Mouse (Mus musculus) kidney, embryonic 15.5 days (tissue): Measurements from ENCODE around the gene Bmp7. TPM values are rescaled to one million over a fixed set of nuclear protein-coding genes. Genes with fewer than 3 reads are reported as not detected.

Experiments
- ATAC-seq: fragments of 200-750 bp; cut with Nextera tagmentation; replicated peaks from 2 replicates; pipeline ENCODE4 v1.8.0; 2017; ENCODE audit warnings: moderate TSS enrichment; ENCODE audit not compliant: low FRiP score
- H3K27ac ChIP-seq: fragments of 300-500 bp; sonication (generic); 2 replicates; pipeline ENCODE4 v1.5.1; 2015; ENCODE audit warnings: mild to moderate bottlenecking, inconsistent platforms
- H3K27me3 ChIP-seq: fragments of 300-500 bp; sonication (generic); 2 replicates; pipeline ENCODE4 v1.6.1; 2015; ENCODE audit warnings: inconsistent platforms
- H3K36me3 ChIP-seq: fragments of 300-500 bp; sonication (generic); 2 replicates; pipeline ENCODE4 v1.6.1; 2015; ENCODE audit warnings: inconsistent platforms
- H3K4me1 ChIP-seq: fragments of 300-500 bp; sonication (generic); 2 replicates; pipeline ENCODE4 v1.6.1; 2015; ENCODE audit warnings: inconsistent platforms
- H3K4me2 ChIP-seq: fragments of 300-500 bp; sonication (generic); 2 replicates; pipeline ENCODE4 v1.6.1; 2015; ENCODE audit warnings: moderate library complexity, mild to moderate bottlenecking, inconsistent platforms
- H3K4me3 ChIP-seq: fragments of 300-500 bp; sonication (generic); replicated peaks from 2 replicates; pipeline ENCODE4 v1.5.1; 2015; ENCODE audit warnings: mild to moderate bottlenecking, inconsistent platforms
- H3K9ac ChIP-seq: fragments of 300-500 bp; sonication (generic); 2 replicates; pipeline ENCODE4 v1.6.1; 2015; ENCODE audit warnings: mild to moderate bottlenecking, inconsistent platforms
- H3K9me3 ChIP-seq: fragments of 300-500 bp; sonication (generic); replicated peaks from 2 replicates; pipeline ENCODE4 v1.6.1; 2016; ENCODE audit warnings: inconsistent platforms
- WGBS: fragments of 180-500 bp; shearing (Covaris S2); methylation state at CpG from one replicate; pipeline ENCODE4 v1.1.7; 2015; ENCODE audit warnings: mixed read lengths; 5-methylcytosine and 5-hydroxymethylcytosine counted together
- polyA plus RNA-seq: library from polyadenylated mRNA; unstranded; fragments of >200 nt; fragmentation: Nextera tagmentation; extraction: Ambion mirVana; gene quantifications from 2 replicates; pipeline ENCODE4 v1.2.1, GENCODE M21; 2015

Bmp7 gene
- polyA plus RNA-seq, 1 experiment from 2014 or later: 46.3 TPM

- H3K4me1 ChIP-seq: peaks cover 45% of the 10 kb centered on the region
- H3K4me2 ChIP-seq: 0 out of 2 replicates have a peak overlapping the region, but pooled peaks have one; percentile 10
- peak overlapping the region; percentile 87 for H3K27ac ChIP-seq
Measured at GRCm38 (mm10) chr2:172900954-172901701, 39.0 kb downstream of the Bmp7 start.

GRCm38 (mm10) chr2:172889756-172890443 is 50.2 kb downstream of the Bmp7 start:
- WGBS: 45% methylated on average over 15 of the region's 15 CpGs
- Histone ChIP-seq H3K36me3 (peaks cover 28% of the 10 kb centered on the region), H3K27ac (peak overlapping the region; percentile 87)

More at GRCm38 (mm10) chr2:172900954-172901701, 39.0 kb downstream of the Bmp7 start:
- no peak overlapping the region for H3K9ac ChIP-seq
- ATAC-seq: peak; percentile 92
- H3K36me3 ChIP-seq: peaks cover 19% of the 10 kb centered on the region
- H3K9me3 ChIP-seq: 0 out of 2 replicates have a peak, but pooled peaks cover 3% of the 10 kb centered on the region
- H3K4me3 ChIP-seq: no peak overlapping the region
- no peaks in the 10 kb centered on the region for H3K27me3 ChIP-seq
- WGBS: 48% methylated on average over 10 of the region's 10 CpGs

GRCm38 (mm10) chr2:172889222-172889621 is 50.9 kb downstream of the Bmp7 start:
- H3K4me2 ChIP-seq: peak overlapping the region; percentile 37
- no peaks in the 10 kb centered on the region for H3K27me3 ChIP-seq
- no peaks in the 10 kb centered on the region for H3K9me3 ChIP-seq
- no peak overlapping the region for H3K9ac ChIP-seq
- no peak overlapping the region for H3K4me3 ChIP-seq
- ATAC-seq: peak; percentile 74
- peaks cover 28% of the 10 kb centered on the region for H3K36me3 ChIP-seq
- H3K4me1 ChIP-seq: peaks cover 49% of the 10 kb centered on the region
- H3K27ac ChIP-seq: peak overlapping the region; percentile 87
- 53% methylated on average over 12 of the region's 12 CpGs for whole genome bisulfite sequencing

More at GRCm38 (mm10) chr2:172889756-172890443, 50.2 kb downstream of the Bmp7 start:
- no peaks in the 10 kb centered on the region for H3K27me3 ChIP-seq
- H3K4me3 ChIP-seq: no peak overlapping the region
- peak overlapping the region; percentile 2; the same call in 1 of the 2 replicates for H3K9ac ChIP-seq
- peak; percentile 78 for ATAC-seq
- no peaks in the 10 kb centered on the region for H3K9me3 ChIP-seq
- H3K4me2 ChIP-seq: peak overlapping the region; percentile 37
- H3K4me1 ChIP-seq: peaks cover 45% of the 10 kb centered on the region

GRCm38 (mm10) chr2:172888147-172888546 is 52.0 kb downstream of the Bmp7 start:
- Histone ChIP-seq H3K36me3 (peaks cover 27% of the 10 kb centered on the region), H3K4me3 (no peak overlapping the region), H3K9ac (no peak overlapping the region), H3K4me2 (no peak overlapping the region), H3K9me3 (no peaks in the 10 kb centered on the region), H3K27ac (0 out of 2 replicates have a peak overlapping the region, but pooled peaks have one; percentile 87), H3K4me1 (peaks cover 49% of the 10 kb centered on the region), H3K27me3 (no peaks in the 10 kb centered on the region)
- ATAC-seq: peak; percentile 23; the same call in 1 of the 2 replicates
- WGBS: 32% methylated on average over 12 of the region's 12 CpGs

GRCm38 (mm10) chr2:172885861-172886260 is 54.3 kb downstream of the Bmp7 start:
- no peak overlapping the region for H3K9ac ChIP-seq
- no peak for ATAC-seq
- WGBS: 56% methylated on average over 7 of the region's 7 CpGs

DNA sequence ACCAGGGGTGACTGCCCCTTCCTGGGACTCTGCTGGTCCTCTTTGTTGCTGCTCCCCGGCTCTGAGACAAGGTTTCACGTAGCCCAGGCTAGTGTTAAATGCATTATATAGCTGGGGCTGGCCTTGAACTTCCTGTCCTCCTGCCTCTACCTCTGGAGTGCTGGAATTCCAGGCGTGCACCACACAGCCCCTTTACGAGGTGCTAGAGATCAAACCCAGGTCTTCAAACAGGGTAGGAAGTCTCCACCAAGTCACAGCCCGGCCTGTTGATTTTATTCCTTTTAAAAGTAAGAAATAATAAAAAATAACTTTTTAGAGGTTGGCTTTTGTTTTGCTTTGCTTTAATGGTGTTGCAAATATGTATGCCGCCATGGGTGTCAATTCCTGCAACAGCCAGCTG is 55.5 kb downstream of the Bmp7 start:
- WGBS: 67% methylated on average over 6 of the region's 6 CpGs
- H3K27me3 ChIP-seq: no peaks in the 10 kb centered on the region
- no peak overlapping the region for H3K4me2 ChIP-seq
- no peak overlapping the region for H3K27ac ChIP-seq
- no peaks in the 10 kb centered on the region for H3K9me3 ChIP-seq
- H3K4me1 ChIP-seq: peaks cover 58% of the 10 kb centered on the region
- H3K4me3 ChIP-seq: no peak overlapping the region
- no peak for ATAC-seq
- no peaks in the 10 kb centered on the region for H3K36me3 ChIP-seq
- no peak overlapping the region for H3K9ac ChIP-seq

More at GRCm38 (mm10) chr2:172885861-172886260, 54.3 kb downstream of the Bmp7 start:
- Histone ChIP-seq H3K4me1 (peaks cover 71% of the 10 kb centered on the region), H3K4me3 (no peak overlapping the region), H3K9me3 (no peaks in the 10 kb centered on the region), H3K27ac (no peak overlapping the region), H3K27me3 (no peaks in the 10 kb centered on the region), H3K36me3 (0 out of 2 replicates have a peak, but pooled peaks cover 4% of the 10 kb centered on the region), H3K4me2 (no peak overlapping the region)

GRCm38 (mm10) chr2:172875201-172875600 is 64.9 kb downstream of the Bmp7 start:
- no peaks in the 10 kb centered on the region for H3K9me3 ChIP-seq
- no peak for ATAC-seq
- peaks cover 18% of the 10 kb centered on the region for H3K4me1 ChIP-seq
- 91% methylated on average over 9 of the region's 9 CpGs for WGBS
- H3K36me3 ChIP-seq: peaks cover 37% of the 10 kb centered on the region
- H3K4me2 ChIP-seq: no peak overlapping the region
- no peaks in the 10 kb centered on the region for H3K27me3 ChIP-seq
- no peak overlapping the region for H3K9ac ChIP-seq
- no peak overlapping the region for H3K27ac ChIP-seq
- no peak overlapping the region for H3K4me3 ChIP-seq

GRCm38 (mm10) chr2:172866356-172866755 is 73.8 kb downstream of the Bmp7 start:
- no peak overlapping the region for H3K27ac ChIP-seq
- H3K4me1 ChIP-seq: peaks cover 44% of the 10 kb centered on the region

GRCm38 (mm10) chr2:172865165-172865564 is 75.0 kb downstream of the Bmp7 start:
- no peak overlapping the region for H3K9ac ChIP-seq
- H3K36me3 ChIP-seq: peaks cover 17% of the 10 kb centered on the region; the same call in 1 of the 2 replicates
- H3K9me3 ChIP-seq: 0 out of 2 replicates have a peak, but pooled peaks cover 2% of the 10 kb centered on the region
- no peak for ATAC-seq
- no peak overlapping the region for H3K4me2 ChIP-seq
- H3K27ac ChIP-seq: no peak overlapping the region
- WGBS: 75% methylated on average over 6 of the region's 6 CpGs
- no peaks in the 10 kb centered on the region for H3K27me3 ChIP-seq
- H3K4me1 ChIP-seq: peaks cover 47% of the 10 kb centered on the region
- no peak overlapping the region for H3K4me3 ChIP-seq

More at GRCm38 (mm10) chr2:172866356-172866755, 73.8 kb downstream of the Bmp7 start:
- 65% methylated on average over 5 of the region's 5 CpGs for WGBS
- no peak for ATAC-seq
- Histone ChIP-seq H3K9ac (no peak overlapping the region), H3K9me3 (0 out of 2 replicates have a peak, but pooled peaks cover 2% of the 10 kb centered on the region), H3K27me3 (no peaks in the 10 kb centered on the region), H3K36me3 (peaks cover 17% of the 10 kb centered on the region; the same call in 1 of the 2 replicates), H3K4me2 (no peak overlapping the region), H3K4me3 (no peak overlapping the region)

GRCm38 (mm10) chr2:172864566-172864965 is 75.6 kb downstream of the Bmp7 start:
- 86% methylated on average over 7 of the region's 7 CpGs for WGBS
- H3K36me3 ChIP-seq: peaks cover 13% of the 10 kb centered on the region; the same call in 1 of the 2 replicates
- no peak for ATAC-seq

DNA sequence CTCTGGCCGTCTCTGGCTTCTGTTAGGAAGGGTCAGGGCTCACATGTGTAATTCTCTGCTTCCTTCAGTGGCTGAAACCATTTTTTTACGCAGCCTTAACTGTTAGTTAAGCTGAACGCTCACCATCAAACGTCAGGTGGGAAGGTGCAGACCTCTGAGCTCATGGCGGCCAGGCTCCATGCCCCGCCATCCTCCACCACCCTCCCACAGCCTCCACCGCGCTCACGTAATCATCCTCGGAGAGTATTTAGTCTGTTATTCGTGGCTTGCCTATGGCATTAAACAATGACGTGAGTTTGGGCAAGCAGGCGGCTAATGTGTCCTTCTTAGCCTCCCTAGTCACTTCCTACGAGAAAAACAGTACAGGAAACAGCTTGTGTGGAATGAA is 76.7 kb downstream of the Bmp7 start:
- Histone ChIP-seq H3K4me2 (peak overlapping the region; percentile 55), H3K4me3 (peak overlapping the region; percentile 26), H3K36me3 (peaks cover 3% of the 10 kb centered on the region; the same call in 1 of the 2 replicates), H3K4me1 (peaks cover 47% of the 10 kb centered on the region), H3K9ac (no peak overlapping the region), H3K9me3 (0 out of 2 replicates have a peak, but pooled peaks cover 2% of the 10 kb centered on the region), H3K27me3 (no peaks in the 10 kb centered on the region), H3K27ac (peak overlapping the region; percentile 64)
- peak; percentile 13; the same call in 1 of the 2 replicates for ATAC-seq
- 32% methylated on average over 14 of the region's 14 CpGs for WGBS

More at GRCm38 (mm10) chr2:172864566-172864965, 75.6 kb downstream of the Bmp7 start:
- Histone ChIP-seq H3K27ac (no peak overlapping the region), H3K27me3 (no peaks in the 10 kb centered on the region), H3K9me3 (0 out of 2 replicates have a peak, but pooled peaks cover 2% of the 10 kb centered on the region), H3K4me3 (no peak overlapping the region), H3K4me2 (no peak overlapping the region), H3K9ac (no peak overlapping the region), H3K4me1 (peaks cover 47% of the 10 kb centered on the region)
